Mouse (Mus musculus) myocyte (in vitro differentiated cells): ENCODE measurements around the gene Bcas3.

ENCODE experiments used
- MAX ChIP-seq: IDR thresholded peaks from one replicate; pipeline ENCODE4 v1.6.1; 2011; ENCODE audit warnings: low read depth, mild to moderate bottlenecking, control low read depth
- POLR2A ChIP-seq: IDR thresholded peaks from one replicate; pipeline ENCODE4 v1.6.1; 2011; ENCODE audit warnings: low read depth, mild to moderate bottlenecking, control low read depth, moderate library complexity; ENCODE audit not compliant: insufficient read length

DNA sequence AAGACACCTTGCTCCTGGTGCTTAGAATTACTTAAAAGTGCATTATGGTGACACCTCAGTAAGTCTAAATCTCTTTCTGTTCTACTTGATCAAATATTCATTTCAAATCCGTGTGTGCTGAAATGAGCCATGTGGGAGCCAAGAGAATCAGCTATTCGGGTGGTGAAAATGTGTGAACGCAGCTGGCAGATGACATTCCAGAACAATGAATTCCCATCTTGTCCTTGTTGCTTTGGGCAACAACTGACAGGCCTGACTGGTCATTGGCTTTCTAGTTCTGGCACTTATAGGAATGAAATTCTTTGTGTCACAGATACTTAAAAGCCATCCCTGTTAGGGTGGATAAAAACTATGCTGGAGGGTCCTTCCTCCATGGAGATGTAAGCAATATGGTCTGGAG is 240.7 kb downstream of the Bcas3 start:
- TF ChIP-seq POLR2A (no peak), MAX (no peak)
